Mouse (Mus musculus) adrenal gland, adult 2 months (tissue): Measurements from ENCODE around the gene Cd68. TPM values are rescaled to one million over a fixed set of nuclear protein-coding genes. Genes with fewer than 3 reads are reported as not detected.
A peak's percentile ranks its signal among the peaks of the same experiment; 100 is the strongest.
"Not testable (repeated sequence)": the region's sequence is repeated elsewhere in the genome, so short reads cannot be mapped to it uniquely, and the experiment has no call there.

Experiments used
- DNase-seq: peaks from one replicate; pipeline ENCODE4 v3.0.0; 2021
- microRNA-seq, 2 experiments: library from miRNA; unstranded; fragments of <30 nt; microRNA quantifications; one replicate each; pipeline ENCODE4 v1.2.0; 2021
- polyA plus RNA-seq: library from polyadenylated mRNA; depleted of rRNA; stranded (reverse); fragments of >200 nt; gene quantifications from 2 replicates; pipeline ENCODE4 v1.2.3, GENCODE M21; 2012; rRNA removed
- total RNA-seq, 2 experiments: library from RNA; stranded (reverse); gene quantifications; 2 replicates each; pipeline ENCODE4 v1.2.3; 2021

The Cd68 gene
- total and polyA plus RNA-seq, 3 experiments, result 16.8 to 53.0 (median 36.9) TPM

GRCm38 (mm10) chr11:69629802-69630201, 36.2 kb downstream of the Cd68 start:
- DNase-seq, result no peak

DNA sequence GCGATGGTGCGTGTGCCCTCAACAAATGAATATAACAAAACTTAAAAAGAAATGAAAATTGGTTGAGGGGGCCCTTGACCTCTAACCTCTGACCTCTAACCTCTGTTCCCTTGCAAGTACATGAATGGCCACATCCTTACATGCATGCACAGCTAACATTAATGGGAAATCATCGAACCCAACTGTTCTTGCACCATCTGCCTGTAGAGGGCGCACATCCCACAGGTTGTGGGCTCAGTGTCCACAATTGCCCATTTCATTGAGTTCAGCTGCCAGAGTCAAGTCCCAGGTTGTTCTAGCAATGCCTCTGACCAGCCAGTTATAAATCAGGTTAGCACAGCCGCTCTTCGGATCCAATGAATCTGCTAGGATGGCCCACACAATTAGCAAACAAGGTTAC, 37.7 kb downstream of the Cd68 start:
- peak; percentile 79 for DNase-seq

DNA sequence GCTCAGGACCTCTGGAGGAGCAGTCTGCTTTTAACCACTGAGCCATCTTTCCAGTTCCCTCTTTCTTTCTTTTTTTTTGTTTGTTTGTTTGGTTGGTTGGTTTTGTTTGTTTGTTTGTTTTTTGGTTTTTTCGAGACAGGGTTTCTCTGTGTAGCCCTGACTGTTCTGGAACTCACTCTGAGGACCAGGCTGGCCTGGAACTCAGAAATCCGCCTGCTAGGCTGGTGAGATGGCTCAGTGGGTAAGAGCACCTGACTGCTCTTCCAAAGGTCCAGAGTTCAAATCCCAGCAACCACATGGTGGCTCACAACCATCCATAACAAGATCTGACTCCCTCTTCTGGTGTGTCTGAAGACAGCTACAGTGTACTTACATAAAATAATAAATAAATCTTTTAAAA, 41.6 kb downstream of the Cd68 start:
- DNase-seq, result not testable (repeated sequence)

DNA sequence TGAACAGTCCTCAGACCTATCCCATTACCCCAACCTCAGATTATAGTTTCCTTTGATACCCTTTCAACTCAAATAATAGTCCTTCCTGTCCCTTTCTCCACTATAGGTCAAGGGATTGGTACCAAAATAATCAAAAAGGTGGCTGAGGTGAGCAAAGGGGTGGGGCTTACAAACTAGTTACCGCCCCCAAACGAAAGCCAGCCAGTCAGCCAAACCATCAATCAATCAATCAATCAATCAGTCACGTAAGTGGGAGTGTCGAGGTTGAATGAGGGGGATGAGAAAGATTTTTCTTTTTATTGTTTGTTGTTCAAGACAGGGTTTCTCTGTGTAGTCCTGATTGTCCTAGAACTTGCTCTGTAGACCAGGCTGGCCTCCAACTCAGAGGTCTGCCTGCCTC, 42.9 kb downstream of the Cd68 start:
- DNase-seq, result no peak

GRCm38 (mm10) chr11:69622406-69622805, 43.5 kb downstream of the Cd68 start:
- DNase-seq, result no peak

DNA sequence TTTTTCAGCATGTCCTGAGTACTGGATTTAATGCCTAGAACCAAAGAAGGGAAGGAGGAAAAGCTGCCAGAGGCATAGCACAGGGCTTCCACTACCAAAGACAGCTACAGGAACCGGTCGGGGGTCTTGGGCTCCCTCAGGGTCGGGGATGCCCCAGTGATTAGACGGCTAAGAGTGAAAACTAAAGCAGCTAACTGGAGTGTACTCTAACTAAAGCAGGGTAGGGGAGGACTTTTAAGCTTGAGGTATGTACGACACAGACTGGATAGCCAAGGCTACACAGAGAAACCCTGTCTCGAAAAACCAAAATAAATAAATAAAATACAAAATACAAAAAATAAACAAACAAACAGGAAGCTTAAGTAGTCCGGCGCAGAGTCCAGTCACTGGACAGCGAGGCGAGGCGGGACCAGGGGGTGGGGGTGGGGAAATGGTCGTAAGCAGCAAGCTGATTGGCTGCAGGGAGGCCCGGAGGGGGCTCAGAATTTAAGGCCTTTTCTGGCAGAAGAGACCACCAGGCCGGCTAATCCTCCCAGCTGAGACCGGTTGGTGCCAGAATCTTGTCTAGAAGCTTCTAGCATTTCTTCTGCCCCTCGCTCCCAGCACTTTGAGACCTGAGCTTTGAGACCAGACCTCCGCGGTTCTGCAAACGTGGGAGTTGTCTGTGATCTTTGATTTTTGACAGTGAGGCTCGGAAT, 44.2 kb downstream of the Cd68 start, which contains the start of gene Sat2:
TSS of gene Sat2 (plus strand) at position 454 of the 698 bp plus-strand sequence.
- peak; percentile 79 for DNase-seq

DNA sequence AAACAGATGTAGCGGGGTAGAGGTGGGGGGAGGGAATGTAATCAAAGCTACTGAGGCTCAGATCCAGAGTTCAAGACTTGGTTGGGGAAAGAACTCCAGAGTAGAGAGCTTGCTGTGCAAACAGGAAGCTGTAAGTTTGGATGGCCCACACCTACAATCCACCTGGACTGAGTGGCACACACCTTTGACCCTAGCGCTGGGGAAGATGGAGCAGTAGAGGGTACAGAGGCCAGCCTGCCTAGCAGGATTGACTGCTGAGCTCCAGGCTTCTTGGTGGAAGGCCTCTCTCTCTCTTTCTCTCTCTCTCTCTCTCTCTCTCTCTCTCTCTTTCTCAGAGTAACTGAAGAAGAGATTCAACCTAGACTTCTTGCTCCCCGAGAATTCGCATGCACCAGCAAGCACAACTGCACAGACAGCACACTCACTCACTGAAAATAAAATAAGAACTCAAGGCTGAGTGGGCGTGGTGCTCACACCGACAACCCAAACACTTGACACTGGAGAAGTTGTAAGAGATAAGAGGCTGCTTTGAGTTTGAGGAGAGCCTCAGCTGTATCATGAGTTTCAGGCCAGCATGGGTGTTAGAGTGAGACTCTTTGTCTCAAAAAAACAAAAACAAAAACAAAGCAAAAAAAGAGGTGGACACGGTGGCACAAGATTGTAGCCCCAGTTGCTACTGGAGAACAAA, 45.4 kb downstream of the Cd68 start:
- DNase-seq, result no peak

GRCm38 (mm10) chr11:69617805-69618204, 48.1 kb downstream of the Cd68 start, which contains the start of gene Shbg:
Gene Shbg (minus strand): TSS chr11:69617905.
- no peak for DNase-seq

DNA sequence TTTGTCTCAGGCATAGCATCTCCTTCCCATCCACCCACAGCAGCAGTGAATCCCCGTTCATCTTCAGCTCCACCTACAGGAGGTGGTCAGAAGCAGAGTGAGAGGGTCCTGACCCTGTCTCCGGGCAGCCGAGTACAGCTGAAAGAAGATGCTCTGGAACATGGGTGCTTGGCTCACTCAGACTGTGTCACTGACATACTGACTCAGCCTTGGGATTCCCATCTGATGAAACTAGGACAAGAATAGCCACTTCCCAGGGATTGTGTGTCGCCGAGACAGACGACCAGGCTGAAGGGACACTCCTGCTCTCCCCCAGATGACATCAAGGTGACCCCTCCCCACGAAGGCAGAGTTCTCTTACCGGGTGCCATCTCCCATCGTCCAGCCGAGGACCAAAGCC, 49.2 kb downstream of the Cd68 start:
- DNase-seq, result no peak

- DNase-seq, result not testable (repeated sequence)
These were observed 51.7 kb downstream of the Cd68 start for GRCm38 (mm10) chr11:69614257-69614588.

Small RNA genes within 50 kb of the gene (microRNA-seq; reads per million reads assigned to microRNA genes)
- gene Mir1934, result 2.2 to 4.1 reads per million in 2 experiments
- 0 reads per million in 2 experiments for gene Mir467f

Other genes starting within 250 kb of the Cd68 start
Only the 30 nearest of the 34 such genes appear.
- gene Dnah2, start 117.0 kb downstream of the Cd68 start, total RNA-seq, result under 1 TPM; 0.32 to 0.66 TPM
- 0.19 and 0.28 TPM in 2 replicates for gene Dnah2, start 117.0 kb downstream of the Cd68 start, polyA plus RNA-seq
- under 1 TPM; 0.52 to 0.69 TPM for gene Efnb3, start 105.9 kb downstream of the Cd68 start, total RNA-seq
- 0.77 and 1.3 TPM in 2 replicates for gene Efnb3, start 105.9 kb downstream of the Cd68 start, polyA plus RNA-seq
- 10 to 100 TPM in 1 of 2 experiments, 1 to 10 TPM in 1; 8.4 to 12.0 TPM for gene Wrap53, start 85.9 kb downstream of the Cd68 start, total RNA-seq
- gene Wrap53, start 85.9 kb downstream of the Cd68 start, polyA plus RNA-seq, result 14.8 and 16.1 TPM in 2 replicates
- gene Trp53, start 85.8 kb downstream of the Cd68 start, total RNA-seq, result 10 to 100 TPM; 59.6 to 67.5 TPM
- 78.9 and 85.0 TPM in 2 replicates for gene Trp53, start 85.8 kb downstream of the Cd68 start, polyA plus RNA-seq
- gene Atp1b2, start 60.2 kb downstream of the Cd68 start, total RNA-seq, result 10 to 100 TPM; 34.9 to 40.2 TPM
- 28.3 and 31.5 TPM in 2 replicates for gene Atp1b2, start 60.2 kb downstream of the Cd68 start, polyA plus RNA-seq
- not detected for gene Shbg, start 48.2 kb downstream of the Cd68 start, total RNA-seq
- gene Shbg, start 48.2 kb downstream of the Cd68 start, polyA plus RNA-seq, result not detected in 2 replicates
- gene Sat2, start 44.1 kb downstream of the Cd68 start, total RNA-seq, result 10 to 100 TPM in 1 of 2 experiments, 1 to 10 TPM in 1; 6.1 to 11.9 TPM
- 2.1 and 3.2 TPM in 2 replicates for gene Sat2, start 44.1 kb downstream of the Cd68 start, polyA plus RNA-seq
- gene Fxr2, start 33.2 kb downstream of the Cd68 start, total RNA-seq, result 100 to 1,000 TPM in 1 of 2 experiments, 10 to 100 TPM in 1; 69.6 to 105 TPM
- 69.8 and 81.6 TPM in 2 replicates for gene Fxr2, start 33.2 kb downstream of the Cd68 start, polyA plus RNA-seq
- not detected for gene Sox15, start 10.8 kb downstream of the Cd68 start, total RNA-seq
- 0.24 TPM in 1 of 2 replicates, not detected in the other for gene Sox15, start 10.8 kb downstream of the Cd68 start, polyA plus RNA-seq
- gene Mpdu1, start 3.5 kb downstream of the Cd68 start, total RNA-seq, result 100 to 1,000 TPM; 109 to 127 TPM
- gene Mpdu1, start 3.5 kb downstream of the Cd68 start, polyA plus RNA-seq, result 179 and 196 TPM in 2 replicates
- 100 to 1,000 TPM; 509 to 543 TPM for gene Eif4a1, start 6.3 kb upstream of the Cd68 start, total RNA-seq
- 85.0 and 144 TPM in 2 replicates for gene Eif4a1, start 6.3 kb upstream of the Cd68 start, polyA plus RNA-seq
- gene Senp3, start 15.9 kb upstream of the Cd68 start, total RNA-seq, result 10 to 100 TPM; 65.5 to 75.5 TPM
- 34.3 and 37.5 TPM in 2 replicates for gene Senp3, start 15.9 kb upstream of the Cd68 start, polyA plus RNA-seq
- gene Tnfsf13, start 19.6 kb upstream of the Cd68 start, total RNA-seq, result 1 to 10 TPM; 1.6 to 2.4 TPM
- 2.2 and 2.4 TPM in 2 replicates for gene Tnfsf13, start 19.6 kb upstream of the Cd68 start, polyA plus RNA-seq
- 10 to 100 TPM; 19.8 to 37.1 TPM for gene Tnfsf12, start 29.7 kb upstream of the Cd68 start, total RNA-seq
- gene Tnfsf12, start 29.7 kb upstream of the Cd68 start, polyA plus RNA-seq, result 44.7 and 57.4 TPM in 2 replicates
- gene Tnfsfm13, start 29.9 kb upstream of the Cd68 start, total RNA-seq, result 1 to 10 TPM; 3.1 to 7.0 TPM
- 12.7 and 18.9 TPM in 2 replicates for gene Tnfsfm13, start 29.9 kb upstream of the Cd68 start, polyA plus RNA-seq
- 10 to 100 TPM; 71.4 to 77.9 TPM for gene Polr2a, start 92.5 kb upstream of the Cd68 start, total RNA-seq
- 20.6 and 38.3 TPM in 2 replicates for gene Polr2a, start 92.5 kb upstream of the Cd68 start, polyA plus RNA-seq
- not detected for gene Slc35g3, start 95.8 kb upstream of the Cd68 start, total RNA-seq
- gene Slc35g3, start 95.8 kb upstream of the Cd68 start, polyA plus RNA-seq, result not detected in 2 replicates
- gene Zbtb4, start 99.8 kb upstream of the Cd68 start, total RNA-seq, result 10 to 100 TPM; 47.3 to 74.8 TPM
- gene Zbtb4, start 99.8 kb upstream of the Cd68 start, polyA plus RNA-seq, result 66.0 and 73.6 TPM in 2 replicates
- 1 to 10 TPM; 1.7 to 3.1 TPM for gene Chrnb1, start 129.8 kb upstream of the Cd68 start, total RNA-seq
- gene Chrnb1, start 129.8 kb upstream of the Cd68 start, polyA plus RNA-seq, result 2.7 and 3.0 TPM in 2 replicates
- 10 to 100 TPM in 1 of 2 experiments, 1 to 10 TPM in 1; 4.6 to 12.8 TPM for gene Fgf11, start 135.7 kb upstream of the Cd68 start, total RNA-seq
- gene Fgf11, start 135.7 kb upstream of the Cd68 start, polyA plus RNA-seq, result 6.0 and 13.4 TPM in 2 replicates
- 1 to 10 TPM in 1 of 2 experiments, under 1 TPM in 1; 0.23 to 1.1 TPM for gene Tmem102, start 139.5 kb upstream of the Cd68 start, total RNA-seq
- 0.81 and 0.94 TPM in 2 replicates for gene Tmem102, start 139.5 kb upstream of the Cd68 start, polyA plus RNA-seq
- not detected for gene Gm39566, start 149.1 kb upstream of the Cd68 start, total RNA-seq
- not detected in 2 replicates for gene Gm39566, start 149.1 kb upstream of the Cd68 start, polyA plus RNA-seq
- gene Spem2, start 152.3 kb upstream of the Cd68 start, total RNA-seq, result not detected
- gene Spem2, start 152.3 kb upstream of the Cd68 start, polyA plus RNA-seq, result 0.09 TPM in 1 of 2 replicates, not detected in the other
- not detected for gene Spem1, start 156.0 kb upstream of the Cd68 start, total RNA-seq
- gene Spem1, start 156.0 kb upstream of the Cd68 start, polyA plus RNA-seq, result not detected in 2 replicates
- gene Nlgn2, start 171.6 kb upstream of the Cd68 start, total RNA-seq, result 10 to 100 TPM; 14.6 to 21.8 TPM
- 55.0 and 58.6 TPM in 2 replicates for gene Nlgn2, start 171.6 kb upstream of the Cd68 start, polyA plus RNA-seq
- gene Tmem256, start 172.4 kb upstream of the Cd68 start, total RNA-seq, result 100 to 1,000 TPM; 139 to 173 TPM
- 116 and 160 TPM in 2 replicates for gene Tmem256, start 172.4 kb upstream of the Cd68 start, polyA plus RNA-seq
- 10 to 100 TPM; 50.8 to 53.5 TPM for gene Plscr3, start 180.2 kb upstream of the Cd68 start, total RNA-seq
- gene Plscr3, start 180.2 kb upstream of the Cd68 start, polyA plus RNA-seq, result 224 and 230 TPM in 2 replicates
- under 1 TPM in 1 of 2 experiments, not detected in 1; 0.38 TPM for gene Tnk1, start 192.6 kb upstream of the Cd68 start, total RNA-seq
- gene Tnk1, start 192.6 kb upstream of the Cd68 start, polyA plus RNA-seq, result 0.17 and 0.91 TPM in 2 replicates
- not detected for gene Tmem95, start 211.9 kb upstream of the Cd68 start, total RNA-seq
- not detected in 2 replicates for gene Tmem95, start 211.9 kb upstream of the Cd68 start, polyA plus RNA-seq
- gene Kctd11, start 215.3 kb upstream of the Cd68 start, total RNA-seq, result 1 to 10 TPM; 3.2 to 5.7 TPM
- 4.1 and 4.9 TPM in 2 replicates for gene Kctd11, start 215.3 kb upstream of the Cd68 start, polyA plus RNA-seq